Mouse (Mus musculus): ENCODE results near the gene Gm17606. TPM values are rescaled to one million over a fixed set of nuclear protein-coding genes. Genes with fewer than 3 reads are reported as not detected.

Gm17606 gene
- polyA plus RNA-seq, 1 experiment from 2014 or later, result not detected

DNA sequence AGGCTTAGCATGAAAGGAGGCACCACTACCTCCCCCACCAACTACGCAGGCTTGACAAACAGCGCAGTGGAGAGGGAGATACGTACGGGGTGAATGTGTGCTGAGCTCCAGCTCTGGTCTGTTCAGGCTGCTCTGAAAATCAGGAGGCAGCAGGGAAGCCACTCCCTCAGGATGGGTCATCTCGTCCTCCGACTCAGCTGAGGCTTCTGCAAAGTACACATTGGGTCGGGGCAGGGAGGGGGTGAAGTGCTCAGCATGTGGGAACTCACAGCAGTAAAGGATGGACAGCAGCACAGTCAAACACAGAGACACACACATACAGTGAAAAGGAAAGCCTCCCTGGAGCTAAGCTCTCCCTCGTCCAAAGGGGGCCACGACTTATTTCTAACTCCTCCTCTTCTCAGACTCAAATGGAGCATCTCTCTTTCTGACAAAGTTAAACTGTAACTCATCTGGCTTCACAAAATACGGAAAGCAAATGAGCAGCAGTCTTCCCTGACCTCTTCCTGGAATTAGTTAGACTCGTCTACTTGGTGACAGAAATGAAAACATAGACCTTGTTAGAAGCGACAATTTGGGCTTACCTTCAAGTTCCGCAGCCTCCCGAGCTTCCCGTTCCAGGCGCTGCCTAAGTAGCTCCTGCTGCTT is 38.0 kb downstream of the Gm17606 start:
- no peaks in the 10 kb centered on the region for H3K27me3 ChIP-seq
- H3K4me1 ChIP-seq, result no peaks in the 10 kb centered on the region
- H3K4me3 ChIP-seq, result no peak overlapping the region
- no peak for ATAC-seq (ENCODE audit: low FRiP score, low read depth)
- H3K9me3 ChIP-seq, result no peaks in the 10 kb centered on the region
- peaks cover 77% of the 10 kb centered on the region for H3K36me3 ChIP-seq
- no peak overlapping the region for H3K9ac ChIP-seq
- H3K27ac ChIP-seq, result no peak overlapping the region
- H3K4me2 ChIP-seq (replicated peaks), result no peak overlapping the region
- WGBS, result 89% methylated on average over 16 of the region's 16 CpGs

DNA sequence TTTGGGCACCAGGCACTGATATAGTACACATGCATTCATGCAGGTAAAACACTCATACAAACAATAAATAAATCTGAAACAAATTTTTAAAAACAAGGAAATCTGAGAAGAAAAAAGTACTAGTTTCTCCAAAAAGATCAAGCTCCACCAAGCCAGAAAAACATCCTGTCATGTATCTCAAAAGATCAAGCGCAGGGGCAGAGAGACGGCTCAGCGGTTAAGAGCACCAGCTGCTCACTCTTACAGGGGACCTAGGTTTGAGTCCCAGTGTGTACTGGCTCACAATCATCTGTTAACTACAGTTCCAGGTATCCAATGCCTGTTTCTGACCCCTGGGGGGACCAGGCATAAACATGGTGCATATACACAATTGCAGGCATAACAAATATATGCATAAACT is 41.6 kb downstream of the Gm17606 start:
- no peak overlapping the region for H3K27ac ChIP-seq
- H3K4me3 ChIP-seq, result no peak overlapping the region
- no peak for ATAC-seq (ENCODE audit: low FRiP score, low read depth)
- H3K4me1 ChIP-seq, result peaks cover 9% of the 10 kb centered on the region
- H3K4me2 ChIP-seq (replicated peaks), result no peak overlapping the region
- H3K9me3 ChIP-seq, result no peaks in the 10 kb centered on the region
- H3K9ac ChIP-seq, result no peak overlapping the region
- H3K36me3 ChIP-seq, result peaks cover 49% of the 10 kb centered on the region
- no peaks in the 10 kb centered on the region for H3K27me3 ChIP-seq
- 93% methylated on average over 3 of the region's 3 CpGs for WGBS

DNA sequence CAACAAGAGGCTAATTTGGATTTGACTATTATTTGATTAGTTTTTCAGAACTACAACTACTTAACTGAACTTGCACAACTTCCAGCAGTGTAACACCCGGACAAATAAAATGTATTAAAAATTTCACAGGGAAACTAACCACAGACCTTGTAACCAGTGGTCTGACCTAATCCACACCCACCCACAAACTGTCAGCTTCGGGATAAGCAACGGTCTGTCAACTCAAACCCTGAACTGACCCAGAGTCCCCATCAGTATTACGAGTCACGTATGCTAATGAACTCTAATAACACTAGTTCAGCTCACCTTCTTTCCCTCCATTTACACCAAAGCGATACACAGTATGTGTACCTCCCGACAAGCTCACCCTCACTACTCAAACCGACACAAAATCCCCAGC is 44.7 kb downstream of the Gm17606 start:
- peaks cover 44% of the 10 kb centered on the region for H3K36me3 ChIP-seq
- peaks cover 26% of the 10 kb centered on the region for H3K4me1 ChIP-seq
- H3K9me3 ChIP-seq, result no peaks in the 10 kb centered on the region
- H3K27me3 ChIP-seq, result no peaks in the 10 kb centered on the region
- WGBS, result 7% methylated on average over 8 of the region's 8 CpGs
- H3K4me2 ChIP-seq (replicated peaks), result peak overlapping the region; percentile 73
- peak overlapping the region; percentile 75 for H3K4me3 ChIP-seq
- ATAC-seq (ENCODE audit: low FRiP score, low read depth), result no peak
- peak overlapping the region; percentile 94 for H3K9ac ChIP-seq
- peak overlapping the region; percentile 96; the same call in 1 of the 2 replicates for H3K27ac ChIP-seq

DNA sequence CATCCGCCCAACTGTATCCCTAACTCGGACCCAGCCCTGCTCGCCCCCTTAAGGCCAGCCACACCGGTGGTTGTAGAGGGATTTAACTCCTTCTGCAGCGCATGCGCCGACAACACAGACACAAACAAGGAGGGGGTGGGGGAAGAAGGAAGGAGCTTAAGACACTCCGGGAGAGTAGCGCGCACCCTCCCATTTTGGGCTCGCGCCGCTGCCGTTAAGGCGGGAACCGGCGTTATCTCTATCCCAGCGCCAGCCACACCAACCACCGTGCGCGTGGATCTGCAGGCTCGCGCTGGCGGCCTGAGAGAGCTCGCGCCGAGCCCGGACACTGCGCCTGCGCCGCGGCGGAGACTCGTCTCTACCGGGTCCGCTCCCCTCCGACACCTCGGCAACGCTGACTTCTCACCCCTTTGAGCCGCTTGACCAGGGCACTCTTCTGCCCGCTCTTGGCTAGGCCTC is 45.3 kb downstream of the Gm17606 start, which contains the start of gene 1700123O20Rik:
TSS of gene 1700123O20Rik (plus strand) at position 154 of the 459 bp plus-strand sequence.
- H3K27ac ChIP-seq, result peak within 1 kb of the TSS; percentile 96
- ATAC-seq (ENCODE audit: low FRiP score, low read depth), result peak; percentile 80
- H3K4me3 ChIP-seq, result peak within 1 kb of the TSS; percentile 75
- peak within 1 kb of the TSS; percentile 94 for H3K9ac ChIP-seq
- H3K36me3 ChIP-seq, result peaks cover 46% of the 10 kb centered on the region
- under 1% methylated on average over 41 of the region's 41 CpGs for WGBS
- H3K9me3 ChIP-seq, result no peaks in the 10 kb centered on the region
- H3K4me1 ChIP-seq, result peaks cover 26% of the 10 kb centered on the region
- H3K27me3 ChIP-seq, result no peaks in the 10 kb centered on the region
- H3K4me2 ChIP-seq (replicated peaks), result peak within 1 kb of the TSS; percentile 74

DNA sequence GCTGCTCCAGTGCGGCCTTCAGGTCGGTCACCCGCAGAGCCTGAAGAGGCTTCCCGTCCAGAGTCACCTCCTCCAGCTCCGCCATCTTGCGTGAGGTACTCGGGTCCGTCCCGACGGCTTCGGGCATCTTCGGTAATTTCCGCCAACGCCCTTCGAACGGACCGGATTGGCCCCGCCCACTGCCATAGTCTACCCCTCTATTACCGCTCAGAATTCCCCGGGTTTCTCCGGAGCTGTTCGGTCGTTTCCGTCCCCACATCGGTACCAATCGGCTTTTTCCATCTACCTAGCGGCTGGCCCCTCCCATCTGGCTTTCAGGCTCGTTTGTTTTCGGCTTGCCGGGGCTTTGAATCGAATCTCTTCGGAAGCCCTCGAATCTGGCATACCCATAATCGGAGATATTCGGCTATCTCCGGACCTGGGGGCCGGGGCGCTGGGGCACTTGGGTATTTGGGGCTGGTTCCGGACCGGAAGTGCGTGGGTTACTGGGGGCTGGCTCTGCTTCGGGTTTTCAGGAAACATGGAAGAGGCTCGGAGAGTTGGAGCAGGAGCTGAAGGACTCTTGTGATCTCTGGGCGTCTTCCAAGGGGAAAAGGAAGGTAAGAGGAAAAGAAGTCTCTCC is 45.9 kb downstream of the Gm17606 start, which contains the start of gene Acin1:
TSS of gene Acin1 (minus strand) at position 410 of the 622 bp plus-strand sequence.
- peak within 1 kb of the TSS; percentile 96 for H3K27ac ChIP-seq
- peak within 1 kb of the TSS; percentile 75 for H3K4me3 ChIP-seq
- peak within 1 kb of the TSS; percentile 74 for H3K4me2 ChIP-seq (replicated peaks)
- peaks cover 26% of the 10 kb centered on the region for H3K4me1 ChIP-seq
- H3K9ac ChIP-seq, result peak within 1 kb of the TSS; percentile 94
- WGBS, result under 1% methylated on average over 44 of the region's 44 CpGs
- ATAC-seq (ENCODE audit: low FRiP score, low read depth), result peak; percentile 97
- no peaks in the 10 kb centered on the region for H3K27me3 ChIP-seq
- H3K36me3 ChIP-seq, result peaks cover 44% of the 10 kb centered on the region
- no peaks in the 10 kb centered on the region for H3K9me3 ChIP-seq

DNA sequence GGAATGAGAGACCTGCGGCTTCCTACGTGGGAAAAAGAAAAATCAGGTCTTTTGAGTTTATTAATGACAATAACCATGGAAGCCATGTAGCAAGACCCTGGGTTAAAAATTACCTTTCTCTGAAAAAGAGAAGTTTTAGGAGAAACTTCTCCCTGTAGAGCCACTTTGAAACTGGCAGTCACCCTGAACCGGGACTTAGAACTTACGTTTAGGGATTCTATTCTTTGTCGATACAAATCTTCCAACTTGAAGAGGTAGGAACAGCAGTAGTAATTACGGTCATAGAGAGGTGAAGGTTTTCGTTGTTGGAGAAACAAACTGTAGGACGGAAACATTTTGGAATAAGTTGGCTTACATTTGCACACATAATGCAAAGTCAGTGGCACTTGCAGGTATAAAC is 46.5 kb downstream of the Gm17606 start:
- Histone ChIP-seq H3K36me3 (peaks cover 38% of the 10 kb centered on the region), H3K4me3 (peak overlapping the region; percentile 75), H3K27ac (peak overlapping the region; percentile 69), H3K4me1 (peaks cover 26% of the 10 kb centered on the region), H3K27me3 (no peaks in the 10 kb centered on the region), H3K9ac (peak overlapping the region; percentile 79), H3K4me2 (replicated peaks) (peak overlapping the region; percentile 74), H3K9me3 (no peaks in the 10 kb centered on the region)
- no peak for ATAC-seq (ENCODE audit: low FRiP score, low read depth)
- WGBS, result 4% methylated on average over 8 of the region's 8 CpGs

DNA sequence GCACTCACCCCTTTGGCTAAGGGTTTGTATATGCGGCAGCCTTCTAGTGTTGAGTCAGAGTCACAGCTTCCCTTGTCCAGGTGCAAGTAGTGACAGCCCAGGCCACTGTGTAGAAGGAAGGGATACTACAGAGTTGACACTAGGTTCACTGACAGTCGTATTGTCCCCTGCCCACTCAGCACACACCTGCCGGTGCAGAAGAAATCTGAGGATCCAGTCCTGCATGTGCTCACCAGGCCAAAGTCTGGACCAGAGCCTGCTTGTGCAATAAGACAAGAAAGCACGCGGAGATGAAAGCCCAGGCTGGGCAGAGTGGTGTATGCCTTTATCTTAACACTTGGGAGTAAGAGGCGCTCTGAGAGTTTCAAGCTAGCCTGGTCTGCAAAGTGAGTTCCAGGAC is 54.3 kb downstream of the Gm17606 start:
- WGBS, result 70% methylated on average over 6 of the region's 6 CpGs
- Histone ChIP-seq H3K9ac (no peak overlapping the region; the same call in 1 of the 2 replicates), H3K27ac (no peak overlapping the region), H3K4me2 (replicated peaks) (no peak overlapping the region), H3K4me1 (no peaks in the 10 kb centered on the region), H3K27me3 (no peaks in the 10 kb centered on the region), H3K4me3 (no peak overlapping the region), H3K36me3 (peaks cover 29% of the 10 kb centered on the region), H3K9me3 (no peaks in the 10 kb centered on the region)
- ATAC-seq (ENCODE audit: low FRiP score, low read depth), result no peak

DNA sequence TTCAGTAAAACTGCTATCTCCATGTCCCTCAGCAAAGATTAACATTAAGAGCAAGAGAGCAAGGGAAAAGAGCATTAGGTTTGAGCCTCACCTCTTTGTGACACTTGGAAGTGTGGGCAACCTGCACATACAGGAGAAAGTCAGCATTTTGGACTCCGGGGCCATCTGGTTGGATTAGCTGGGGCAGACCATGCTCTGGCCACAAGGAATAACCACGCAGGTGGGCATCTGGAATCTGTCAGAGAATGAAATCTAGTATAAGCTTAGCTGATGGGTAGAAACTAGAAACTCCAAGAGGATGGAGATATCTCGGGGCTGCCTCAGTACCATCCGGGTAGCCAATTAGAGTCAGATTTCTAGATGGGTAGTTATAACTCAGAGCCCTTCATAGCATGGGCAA is 56.0 kb downstream of the Gm17606 start:
- Histone ChIP-seq H3K4me2 (replicated peaks) (no peak overlapping the region), H3K9me3 (no peaks in the 10 kb centered on the region), H3K9ac (no peak overlapping the region), H3K4me1 (no peaks in the 10 kb centered on the region), H3K36me3 (peaks cover 19% of the 10 kb centered on the region), H3K27me3 (peaks cover 3% of the 10 kb centered on the region; the same call in 1 of the 2 replicates), H3K4me3 (no peak overlapping the region), H3K27ac (no peak overlapping the region)
- ATAC-seq (ENCODE audit: low FRiP score, low read depth), result no peak
- WGBS, result 71% methylated on average over 4 of the region's 4 CpGs

MicroRNAs encoded within 50 kb of the gene (microRNA counts, 519-probe panel; counts per million panel counts)
- microRNA mmu-miR-686, result not detected

Small RNAs within 50 kb of the gene (microRNA-seq; reads per million reads assigned to microRNA genes)
- gene Mir686, result not detected
- 0.52 reads per million for gene Mir6948

Other genes with a start within 250 kb of the Gm17606 start
- gene Slc7a7, start 223.2 kb upstream of the Gm17606 start, polyA plus RNA-seq (2015; fragmentation: Nextera tagmentation; extraction: Ambion mirVana), result 5.1 and 6.1 TPM in 2 replicates
- 224 and 233 TPM in 2 replicates for gene Mrpl52, start 214.0 kb upstream of the Gm17606 start, polyA plus RNA-seq (2015; fragmentation: Nextera tagmentation; extraction: Ambion mirVana)
- gene Mmp14, start 209.3 kb upstream of the Gm17606 start, polyA plus RNA-seq (2015; fragmentation: Nextera tagmentation; extraction: Ambion mirVana), result 198 and 204 TPM in 2 replicates
- 31.0 and 34.4 TPM in 2 replicates for gene Lrp10, start 176.8 kb upstream of the Gm17606 start, polyA plus RNA-seq (2015; fragmentation: Nextera tagmentation; extraction: Ambion mirVana)
- gene Rem2, start 164.9 kb upstream of the Gm17606 start, polyA plus RNA-seq (2015; fragmentation: Nextera tagmentation; extraction: Ambion mirVana), result 2.8 and 3.2 TPM in 2 replicates
- 86.1 and 93.1 TPM in 2 replicates for gene Prmt5, start 123.4 kb upstream of the Gm17606 start, polyA plus RNA-seq (2015; fragmentation: Nextera tagmentation; extraction: Ambion mirVana)
- 51.0 and 52.3 TPM in 2 replicates for gene Haus4, start 86.3 kb upstream of the Gm17606 start, polyA plus RNA-seq (2015; fragmentation: Nextera tagmentation; extraction: Ambion mirVana)
- gene Ajuba, start 63.4 kb upstream of the Gm17606 start, polyA plus RNA-seq (2015; fragmentation: Nextera tagmentation; extraction: Ambion mirVana), result 48.8 and 54.4 TPM in 2 replicates
- 7.6 and 8.0 TPM in 2 replicates for gene 4931414P19Rik, start 35.0 kb upstream of the Gm17606 start, polyA plus RNA-seq (2015; fragmentation: Nextera tagmentation; extraction: Ambion mirVana)
- 394 and 410 TPM in 2 replicates for gene Psmb5, start 22.9 kb upstream of the Gm17606 start, polyA plus RNA-seq (2015; fragmentation: Nextera tagmentation; extraction: Ambion mirVana)
- gene Psmb11, start 19.5 kb upstream of the Gm17606 start, polyA plus RNA-seq (2015; fragmentation: Nextera tagmentation; extraction: Ambion mirVana), result 0.11 TPM in 1 of 2 replicates, not detected in the other
- 6.7 and 8.2 TPM in 2 replicates for gene Cdh24, start 412 bp downstream of the Gm17606 start, polyA plus RNA-seq (2015; fragmentation: Nextera tagmentation; extraction: Ambion mirVana)
- gene 1700123O20Rik, start 45.3 kb downstream of the Gm17606 start, polyA plus RNA-seq (2015; fragmentation: Nextera tagmentation; extraction: Ambion mirVana), result 96.6 and 98.0 TPM in 2 replicates
- 166 and 167 TPM in 2 replicates for gene Acin1, start 46.0 kb downstream of the Gm17606 start, polyA plus RNA-seq (2015; fragmentation: Nextera tagmentation; extraction: Ambion mirVana)
- 0.31 and 0.33 TPM in 2 replicates for gene Gm29776, start 57.9 kb downstream of the Gm17606 start, polyA plus RNA-seq (2015; fragmentation: Nextera tagmentation; extraction: Ambion mirVana)
- gene Cebpe, start 71.2 kb downstream of the Gm17606 start, polyA plus RNA-seq (2015; fragmentation: Nextera tagmentation; extraction: Ambion mirVana), result not detected in 2 replicates
- gene Slc7a8, start 141.0 kb downstream of the Gm17606 start, polyA plus RNA-seq (2015; fragmentation: Nextera tagmentation; extraction: Ambion mirVana), result 1.7 and 2.3 TPM in 2 replicates
- not detected in 2 replicates for gene Rnf212b, start 173.2 kb downstream of the Gm17606 start, polyA plus RNA-seq (2015; fragmentation: Nextera tagmentation; extraction: Ambion mirVana)
- 8.9 and 12.7 TPM in 2 replicates for gene Homez, start 230.0 kb downstream of the Gm17606 start, polyA plus RNA-seq (2015; fragmentation: Nextera tagmentation; extraction: Ambion mirVana)
- 0.60 and 1.6 TPM in 2 replicates for gene Ppp1r3e, start 236.6 kb downstream of the Gm17606 start, polyA plus RNA-seq (2015; fragmentation: Nextera tagmentation; extraction: Ambion mirVana)
- 4.0 and 4.4 TPM in 2 replicates for gene Bcl2l2, start 242.4 kb downstream of the Gm17606 start, polyA plus RNA-seq (2015; fragmentation: Nextera tagmentation; extraction: Ambion mirVana)
- 0.13 and 0.42 TPM in 2 replicates for gene Gm20521, start 242.5 kb downstream of the Gm17606 start, polyA plus RNA-seq (2015; fragmentation: Nextera tagmentation; extraction: Ambion mirVana)

All from limb, embryonic 13.5 days (tissue).